Mouse (Mus musculus): ENCODE results near the gene Raf1. TPM values are rescaled to one million over a fixed set of nuclear protein-coding genes. Genes with fewer than 3 reads are reported as not detected.

Gene Raf1
- 225 and 226 TPM in 2 replicates for total RNA-seq (2014; rRNA removed)
- polyA plus RNA-seq (2015; fragmentation: Nextera tagmentation; extraction: Ambion mirVana), result 94.9 and 105 TPM in 2 replicates

GRCm38 (mm10) chr6:115676452-115677128 lies at the start of gene Raf1:
TSS of gene Raf1 (minus strand) at chr6:115676635.
- WGBS, result 4% methylated on average over 51 of the region's 51 CpGs
- peak within 1 kb of the TSS; percentile 99 for H3K4me3 ChIP-seq (ENCODE audit: low read depth, low read length)
- no peak for TF ChIP-seq CTCF (IDR thresholded peaks at IDR 0.05; ENCODE audit: low read depth)
- no peaks in the 10 kb centered on the region for H3K27me3 ChIP-seq (ENCODE audit: insufficient read depth, low read length)
- ATAC-seq, result peak; percentile 100
- peaks cover 17% of the 10 kb centered on the region for H3K4me1 ChIP-seq (ENCODE audit: insufficient read depth)
- H3K27ac ChIP-seq (ENCODE audit: low read depth, low read length), result peak within 1 kb of the TSS; percentile 99
- DNase-seq, result peak; percentile 99
- no peaks in the 10 kb centered on the region for H3K9me3 ChIP-seq (ENCODE audit: low read length)
- H3K4me2 ChIP-seq (ENCODE audit: low read depth), result peak within 1 kb of the TSS; percentile 73
- H3K9ac ChIP-seq, result peak within 1 kb of the TSS; percentile 99
- no peaks in the 10 kb centered on the region for H3K36me3 ChIP-seq (ENCODE audit: insufficient read depth)

DNA sequence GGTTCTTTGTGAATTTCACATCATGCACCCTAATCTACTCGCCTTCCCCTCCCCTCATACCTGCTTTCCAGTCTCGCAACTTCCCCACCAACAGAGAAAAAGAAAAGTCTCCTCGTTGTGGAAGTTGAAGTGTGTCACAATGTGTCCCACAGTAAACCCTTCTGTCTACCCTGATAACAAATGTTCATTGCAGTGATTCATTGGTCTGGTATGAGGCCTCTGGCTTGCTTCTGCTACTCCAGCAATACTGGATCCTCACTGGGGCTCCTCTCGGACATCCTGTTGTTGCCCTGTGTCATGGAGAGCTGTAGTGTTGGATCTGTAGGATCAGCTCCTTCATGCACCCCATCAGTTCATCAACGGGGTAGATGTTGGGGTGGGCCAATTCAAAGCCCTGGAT lies 45.8 kb upstream of the Raf1 start:
- Histone ChIP-seq H3K4me2 (ENCODE audit: low read depth) (no peak overlapping the region), H3K36me3 (ENCODE audit: insufficient read depth) (no peaks in the 10 kb centered on the region), H3K9ac (no peak overlapping the region), H3K4me3 (ENCODE audit: low read depth, low read length) (no peak overlapping the region), H3K27me3 (ENCODE audit: insufficient read depth, low read length) (no peaks in the 10 kb centered on the region), H3K27ac (ENCODE audit: low read depth, low read length) (no peak overlapping the region), H3K9me3 (ENCODE audit: low read length) (no peaks in the 10 kb centered on the region), H3K4me1 (ENCODE audit: insufficient read depth) (no peaks in the 10 kb centered on the region)
- ATAC-seq, result no peak
- DNase-seq, result no peak
- WGBS, result 79% methylated on average over 5 of the region's 5 CpGs
- no peak for TF ChIP-seq CTCF (IDR thresholded peaks at IDR 0.05; ENCODE audit: low read depth)

DNA sequence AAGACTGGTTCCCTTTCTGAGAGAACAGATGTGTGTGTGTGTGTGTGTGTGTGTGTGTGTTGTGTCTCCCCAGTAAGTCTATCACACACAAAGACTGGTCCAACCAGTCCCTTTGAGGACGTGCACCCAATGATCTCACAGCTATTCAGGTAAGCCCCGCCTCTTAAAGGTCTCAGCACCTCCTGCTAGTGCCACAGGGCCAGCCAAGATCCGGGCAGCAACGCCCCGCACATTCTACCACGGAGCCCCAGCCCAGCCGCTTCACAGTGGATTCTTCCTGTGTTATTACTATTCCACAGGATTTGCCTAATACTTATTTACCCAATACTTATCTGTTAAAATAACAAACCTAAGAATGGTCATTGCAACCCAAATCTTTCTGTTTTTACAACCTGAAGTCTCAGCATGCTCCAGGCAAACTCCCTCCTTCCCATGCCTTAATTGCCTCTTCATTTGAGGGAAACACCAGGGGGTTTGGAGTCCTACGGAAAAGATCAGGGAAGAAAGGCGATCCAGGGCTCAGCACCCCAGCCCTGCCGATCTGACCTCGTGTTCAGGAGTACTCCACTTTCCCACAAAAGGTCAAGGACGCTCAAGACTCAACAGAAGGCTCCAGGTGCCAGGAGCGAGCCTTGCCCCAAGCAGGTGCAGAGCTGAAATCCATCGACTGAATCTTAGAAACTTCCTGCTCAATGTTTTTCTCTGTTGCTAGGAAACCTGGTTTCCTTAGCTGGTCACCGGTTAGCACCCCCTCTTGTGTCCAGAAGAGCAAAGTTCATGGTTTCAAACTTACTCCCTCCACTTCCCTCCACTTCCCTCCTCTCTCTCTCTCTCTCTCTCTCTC lies 41.5 kb upstream of the Raf1 start:
- TF ChIP-seq CTCF (IDR thresholded peaks at IDR 0.05; ENCODE audit: low read depth), result no peak
- H3K27me3 ChIP-seq (ENCODE audit: insufficient read depth, low read length), result no peaks in the 10 kb centered on the region
- H3K27ac ChIP-seq (ENCODE audit: low read depth, low read length), result no peak overlapping the region
- 2% methylated on average over 15 of the region's 15 CpGs for WGBS
- peak; percentile 33 for DNase-seq
- H3K9ac ChIP-seq, result no peak overlapping the region
- H3K4me2 ChIP-seq (ENCODE audit: low read depth), result peak overlapping the region; percentile 39
- peak; percentile 94 for ATAC-seq
- no peaks in the 10 kb centered on the region for H3K36me3 ChIP-seq (ENCODE audit: insufficient read depth)
- no peaks in the 10 kb centered on the region for H3K4me1 ChIP-seq (ENCODE audit: insufficient read depth)
- H3K4me3 ChIP-seq (ENCODE audit: low read depth, low read length), result no peak overlapping the region
- H3K9me3 ChIP-seq (ENCODE audit: low read length), result no peaks in the 10 kb centered on the region

- peak; percentile 25 for DNase-seq
- no peaks in the 10 kb centered on the region for H3K36me3 ChIP-seq (ENCODE audit: insufficient read depth)
These were observed 40.7 kb upstream of the Raf1 start for GRCm38 (mm10) chr6:115717101-115717652.

GRCm38 (mm10) chr6:115711261-115711660 lies 34.8 kb upstream of the Raf1 start:
- Histone ChIP-seq H3K4me3 (ENCODE audit: low read depth, low read length) (no peak overlapping the region), H3K9ac (no peak overlapping the region), H3K36me3 (ENCODE audit: insufficient read depth) (no peaks in the 10 kb centered on the region), H3K27ac (ENCODE audit: low read depth, low read length) (no peak overlapping the region), H3K27me3 (ENCODE audit: insufficient read depth, low read length) (no peaks in the 10 kb centered on the region), H3K4me2 (ENCODE audit: low read depth) (no peak overlapping the region), H3K9me3 (ENCODE audit: low read length) (no peaks in the 10 kb centered on the region), H3K4me1 (ENCODE audit: insufficient read depth) (no peaks in the 10 kb centered on the region)
- no peak for TF ChIP-seq CTCF (IDR thresholded peaks at IDR 0.05; ENCODE audit: low read depth)
- WGBS, result 72% methylated on average over 2 of the region's 3 CpGs
- no peak for DNase-seq
- ATAC-seq, result no peak

More at GRCm38 (mm10) chr6:115717101-115717652, 40.7 kb upstream of the Raf1 start:
- peak overlapping the region; percentile 39; the same call in 1 of the 2 replicates for H3K4me2 ChIP-seq (ENCODE audit: low read depth)
- no peak overlapping the region for H3K9ac ChIP-seq
- 19% methylated on average over 8 of the region's 8 CpGs for WGBS
- no peak for TF ChIP-seq CTCF (IDR thresholded peaks at IDR 0.05; ENCODE audit: low read depth)
- H3K4me3 ChIP-seq (ENCODE audit: low read depth, low read length), result no peak overlapping the region
- peak; percentile 61 for ATAC-seq
- H3K27me3 ChIP-seq (ENCODE audit: insufficient read depth, low read length), result no peaks in the 10 kb centered on the region
- H3K27ac ChIP-seq (ENCODE audit: low read depth, low read length), result 0 out of 2 replicates have a peak overlapping the region, but pooled peaks have one; percentile 1
- no peaks in the 10 kb centered on the region for H3K9me3 ChIP-seq (ENCODE audit: low read length)
- H3K4me1 ChIP-seq (ENCODE audit: insufficient read depth), result no peaks in the 10 kb centered on the region

- ATAC-seq (no peak), DNase-seq (no peak)
- Histone ChIP-seq H3K36me3 (ENCODE audit: insufficient read depth) (no peaks in the 10 kb centered on the region), H3K27ac (ENCODE audit: low read depth, low read length) (no peak overlapping the region), H3K9ac (no peak overlapping the region), H3K9me3 (ENCODE audit: low read length) (no peaks in the 10 kb centered on the region), H3K4me1 (ENCODE audit: insufficient read depth) (0 out of 2 replicates have a peak, but pooled peaks cover 2% of the 10 kb centered on the region), H3K27me3 (ENCODE audit: insufficient read depth, low read length) (no peaks in the 10 kb centered on the region), H3K4me3 (ENCODE audit: low read depth, low read length) (no peak overlapping the region), H3K4me2 (ENCODE audit: low read depth) (no peak overlapping the region)
- 81% methylated on average over 5 of the region's 5 CpGs for WGBS
- TF ChIP-seq CTCF (IDR thresholded peaks at IDR 0.05; ENCODE audit: low read depth), result no peak
These were observed 26.5 kb upstream of the Raf1 start for GRCm38 (mm10) chr6:115702901-115703300.
